Mouse (Mus musculus) left cerebral cortex, postnatal 14 days (tissue): ENCODE measurements around the gene Zfp462. TPM values are rescaled to one million over a fixed set of nuclear protein-coding genes. Genes with fewer than 3 reads are reported as not detected.

Source experiments
- DNase-seq, 2 experiments: peaks; one replicate each; pipeline ENCODE4 v3.0.0; 2021 to 2022; ENCODE audit warnings: low spot score in 2 of 2, mixed read lengths in 1 of 2
- intact Hi-C: fragments of 180-260 bp; cut with DNase I; formaldehyde crosslinking; loops from one replicate; pipeline ENCODE4 v1.15.1; 2025
- total RNA-seq, 2 experiments: library from RNA; stranded (reverse); gene quantifications; 2 replicates each; pipeline ENCODE4 v1.2.3; 2021

The Zfp462 gene
- total RNA-seq, 2 experiments from 2014 or later = 51.4 to 54.4 TPM

DNA sequence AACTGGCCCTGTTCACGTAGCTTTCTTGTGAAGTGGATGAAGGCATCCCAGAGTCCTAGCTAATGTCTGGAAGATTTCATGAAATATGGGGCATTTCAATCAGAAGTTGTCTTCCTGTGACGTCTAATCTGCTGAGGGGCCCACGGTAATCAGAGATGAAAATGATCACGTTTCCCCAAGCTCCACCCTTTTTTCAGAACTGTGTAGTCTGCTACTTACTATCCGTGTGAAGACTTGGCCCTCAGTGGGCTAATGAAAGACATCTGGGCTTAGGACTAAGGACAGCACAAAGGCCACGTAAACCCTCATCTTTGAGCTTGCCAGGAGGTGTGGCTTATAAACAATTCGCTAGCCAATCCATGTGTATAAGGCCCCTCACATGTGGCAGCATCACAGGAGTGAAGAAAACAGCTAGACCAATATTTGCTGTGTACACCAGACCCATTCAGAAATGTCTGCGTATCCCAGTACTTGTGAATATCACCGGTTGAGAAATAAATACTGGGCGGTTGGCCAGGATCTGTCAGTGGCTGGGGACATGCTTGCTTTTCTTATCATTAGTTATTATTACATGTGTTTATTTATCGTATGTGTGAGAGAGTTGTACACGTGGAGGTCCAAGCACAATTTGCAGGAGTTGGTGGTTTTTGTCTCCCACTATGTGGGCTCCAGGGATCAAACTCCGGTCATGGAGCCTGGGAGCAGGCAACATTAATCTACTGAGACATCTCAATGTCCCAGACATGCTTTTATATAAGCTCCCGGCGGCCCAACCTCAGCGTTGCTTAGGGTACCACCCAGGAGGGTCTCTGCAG is 133.3 kb downstream of the Zfp462 start:
- intact Hi-C loops = no loop called here
- DNase-seq = no peak

DNA sequence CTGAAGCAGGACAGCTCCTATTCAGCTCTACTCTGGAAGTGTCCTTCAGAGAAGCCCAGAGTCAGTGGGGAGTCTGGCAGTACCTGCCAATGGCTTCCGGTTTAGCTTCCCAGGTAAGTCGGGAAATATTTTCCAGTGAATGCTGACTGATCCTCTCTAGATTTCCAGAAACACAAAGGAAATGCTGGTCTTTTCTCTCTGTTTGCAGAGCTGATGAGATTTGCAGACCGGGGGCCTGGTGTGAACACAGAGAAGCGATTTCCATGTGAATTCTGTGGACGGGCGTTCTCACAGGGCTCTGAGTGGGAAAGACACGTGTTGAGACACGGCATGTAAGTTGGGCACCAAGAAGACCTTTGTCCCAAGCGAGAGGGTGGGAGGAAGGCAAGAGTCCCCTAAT is 134.2 kb downstream of the Zfp462 start:
- intact Hi-C loops = no loop called here
- no peak for DNase-seq

DNA sequence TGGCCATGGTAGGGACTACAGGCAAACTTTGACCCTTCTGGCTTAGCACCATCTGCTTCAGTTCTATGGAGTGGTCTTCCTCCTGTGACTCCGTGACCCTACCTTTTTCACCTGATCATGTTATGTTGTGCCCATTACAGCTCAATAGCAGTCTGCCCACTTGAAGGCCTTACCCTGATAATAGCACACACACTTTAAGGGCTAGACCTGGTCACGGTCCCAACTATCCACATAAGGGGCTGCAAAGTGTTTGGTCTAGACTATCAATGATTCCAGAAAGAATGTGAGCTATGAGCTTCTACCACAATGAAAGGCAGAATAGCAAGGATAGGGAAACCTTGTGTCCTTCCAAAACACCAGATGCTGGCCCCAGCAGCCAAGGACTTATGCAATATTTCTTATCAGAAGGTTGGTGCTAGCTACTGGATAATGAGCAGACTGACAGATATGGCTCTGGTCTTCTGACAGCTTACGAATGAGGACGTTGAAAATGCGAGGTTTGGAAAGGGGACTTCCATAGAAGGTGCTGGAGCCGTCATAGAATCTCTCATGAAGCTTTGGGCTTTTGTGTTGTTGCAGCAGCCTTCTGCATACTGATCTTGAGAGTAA is 139.3 kb downstream of the Zfp462 start:
- no peak for DNase-seq
- intact Hi-C loops = no loop called here

DNA sequence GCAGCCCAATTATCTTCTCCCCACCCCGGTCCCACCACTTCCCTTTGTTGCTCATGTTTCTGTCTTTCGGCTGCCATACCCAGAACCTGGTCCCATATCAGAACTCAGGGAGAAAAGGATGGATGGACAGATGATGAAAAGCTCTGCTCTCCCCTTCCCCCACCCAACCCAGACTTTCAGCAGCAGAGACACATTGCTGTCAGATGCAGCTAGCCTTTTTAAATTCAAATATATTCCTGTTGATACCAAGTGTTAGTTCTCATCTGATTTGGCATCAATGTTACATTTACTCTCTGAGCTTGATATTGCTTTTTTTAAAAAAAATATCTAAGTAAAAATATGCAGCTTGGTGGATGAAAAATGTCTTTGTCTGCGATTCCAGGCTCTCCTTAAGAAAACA is 143.3 kb downstream of the Zfp462 start:
- intact Hi-C loops = no loop called here
- no peak for DNase-seq

- intact Hi-C loops = no loop called here
- no peak for DNase-seq
These were observed 144.1 kb downstream of the Zfp462 start for GRCm38 (mm10) chr4:55088922-55089321.

GRCm38 (mm10) chr4:55097157-55097556 is 152.3 kb downstream of the Zfp462 start:
- DNase-seq = no peak
- intact Hi-C loops = no loop called here

DNA sequence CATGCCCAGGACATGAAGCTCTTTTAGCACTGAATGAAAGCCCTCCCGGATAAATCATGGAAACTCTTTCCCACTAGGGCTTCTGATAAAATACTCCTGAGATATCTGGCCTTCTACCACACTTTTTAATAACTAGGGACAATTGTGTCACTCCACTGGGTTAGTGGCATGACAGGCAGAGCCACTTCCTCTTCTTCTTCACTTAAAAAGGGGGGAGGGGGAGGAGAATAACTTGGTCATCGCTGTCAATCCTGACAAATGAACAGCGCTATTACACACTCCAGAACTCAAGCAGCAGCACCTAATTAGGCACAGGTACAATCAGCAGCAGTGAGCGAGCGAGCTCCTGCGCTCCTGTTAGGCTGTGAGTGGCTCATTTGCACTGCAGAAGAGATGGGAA is 153.5 kb downstream of the Zfp462 start:
- intact Hi-C loops = no loop called here
- DNase-seq = no peak

DNA sequence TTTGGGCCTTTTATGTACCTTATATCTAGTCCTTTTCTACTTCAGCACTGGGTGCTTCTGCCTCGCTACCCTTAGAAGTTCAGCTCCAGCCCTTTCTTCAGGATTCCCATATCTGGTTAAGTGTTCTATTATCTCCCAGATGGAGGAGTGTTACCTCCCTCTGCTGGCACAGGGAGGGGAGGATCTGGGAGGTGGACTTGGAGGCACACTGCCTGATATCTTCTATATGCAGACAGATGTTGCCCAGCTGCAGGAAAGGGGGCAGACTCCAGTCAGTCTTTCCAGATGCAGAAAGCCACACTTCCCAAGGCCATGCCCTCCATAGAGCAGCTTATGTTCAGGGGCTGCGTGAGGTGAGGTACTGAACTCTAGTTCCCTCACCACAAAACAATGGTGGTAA is 156.0 kb downstream of the Zfp462 start:
- intact Hi-C loops = no loop called here
- no peak for DNase-seq

DNA sequence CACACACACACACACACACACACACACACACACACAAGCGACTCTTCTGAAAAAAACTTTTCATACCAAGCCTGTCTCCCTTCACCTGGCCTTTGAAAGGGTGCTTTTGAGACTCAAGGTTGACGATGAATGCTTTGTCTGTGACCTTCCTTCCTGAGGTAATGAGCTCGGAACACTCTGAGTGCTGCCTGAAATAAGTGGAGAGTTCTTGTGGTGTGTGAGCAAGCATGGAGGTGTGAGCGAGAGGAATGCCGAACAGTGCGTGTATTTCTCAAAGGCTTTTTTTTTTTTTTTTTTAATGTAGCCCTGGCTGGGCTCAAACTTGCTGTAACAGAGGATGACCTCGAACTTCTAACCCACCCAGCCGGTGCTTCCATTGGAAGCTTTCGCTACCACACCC is 156.8 kb downstream of the Zfp462 start:
- DNase-seq = no peak
- intact Hi-C loops = no loop called here

- DNase-seq = no peak
- intact Hi-C loops = no loop called here
These were observed 157.5 kb downstream of the Zfp462 start for GRCm38 (mm10) chr4:55102382-55102781.

DNA sequence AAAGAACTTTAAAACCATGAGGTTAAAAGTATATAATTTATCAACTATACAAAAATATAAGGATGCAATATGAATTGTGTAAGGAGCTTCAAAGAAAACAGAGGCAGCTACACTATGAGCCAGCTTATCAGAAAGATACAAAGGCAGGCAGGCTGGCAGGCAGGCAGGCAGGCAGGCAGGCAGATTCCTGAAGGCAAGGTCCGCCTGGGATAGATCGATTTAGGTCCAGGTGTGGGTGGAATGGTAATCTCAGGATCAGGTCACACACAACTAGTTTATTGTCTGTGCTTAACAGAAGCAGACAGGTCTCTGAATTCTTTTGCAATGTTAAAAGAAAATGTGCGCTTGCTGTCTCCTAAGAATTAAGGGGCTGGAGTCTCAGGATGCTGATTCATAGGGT is 158.7 kb downstream of the Zfp462 start:
- intact Hi-C loops = no loop called here
- DNase-seq = no peak

DNA sequence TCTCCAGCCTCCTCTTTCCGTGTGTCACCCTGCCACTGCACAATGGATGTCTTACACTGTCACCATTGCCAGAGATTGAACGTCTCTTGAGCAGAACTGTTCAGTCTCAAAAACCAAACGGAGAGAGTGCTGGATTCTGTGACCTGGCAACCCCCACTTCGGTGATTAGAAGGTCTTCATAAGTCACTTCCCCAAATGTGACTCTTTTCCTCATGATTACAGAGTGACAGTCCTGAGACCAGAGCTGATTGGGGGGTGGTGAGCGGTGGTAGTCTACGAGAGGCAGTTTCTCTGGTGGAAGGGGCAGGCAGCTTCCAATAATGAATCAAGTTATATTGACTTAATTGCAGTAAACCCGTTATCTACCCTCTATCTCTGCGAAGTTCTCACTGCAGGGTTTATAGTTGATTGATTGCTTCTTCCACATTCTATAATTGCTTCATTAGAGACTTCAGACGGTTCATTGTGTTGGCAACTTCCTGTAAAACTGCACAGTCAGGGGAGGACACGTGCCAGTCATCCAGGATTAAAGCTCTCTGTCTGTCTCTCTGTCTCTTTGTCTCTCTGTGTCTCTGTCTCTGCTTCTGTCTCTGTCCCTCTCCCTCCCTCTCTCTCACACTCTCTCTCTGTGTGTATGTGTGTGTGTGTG is 173.1 kb downstream of the Zfp462 start:
- no peak for DNase-seq
- intact Hi-C loops = no loop called here

- no peak for DNase-seq
- intact Hi-C loops = no loop called here
These were observed 176.3 kb downstream of the Zfp462 start for GRCm38 (mm10) chr4:55121126-55121525.

DNA sequence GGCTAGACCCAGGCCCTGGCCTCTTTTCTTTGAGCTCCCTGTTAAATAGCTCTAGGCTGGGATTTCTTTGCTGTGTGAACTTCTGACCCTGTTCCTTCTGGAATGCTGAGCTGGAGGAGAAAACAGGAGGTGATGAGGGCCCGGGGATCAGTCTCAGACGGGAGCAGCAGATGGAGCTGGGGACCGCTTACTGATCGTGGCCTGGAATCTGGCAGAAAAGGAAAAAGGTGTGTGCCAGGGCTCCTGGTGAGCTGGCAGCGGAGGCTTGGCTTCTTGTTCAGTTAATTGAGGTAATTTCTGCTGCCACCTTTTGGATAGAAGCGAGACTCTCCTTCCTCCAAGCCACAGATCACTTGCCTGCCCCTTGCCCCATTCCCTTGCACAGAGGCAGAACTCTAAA is 177.1 kb downstream of the Zfp462 start:
- no peak for DNase-seq
- intact Hi-C loops = no loop called here

GRCm38 (mm10) chr4:55124126-55124525 is 179.3 kb downstream of the Zfp462 start:
- DNase-seq = no peak
- intact Hi-C loops = no loop called here

- intact Hi-C loops = no loop called here
- peak; percentile 32 to 77 for DNase-seq
These were observed 180.3 kb downstream of the Zfp462 start for GRCm38 (mm10) chr4:55125048-55125737.

GRCm38 (mm10) chr4:55125738-55126054 is 180.8 kb downstream of the Zfp462 start:
- intact Hi-C loops = no loop called here
- no peak for DNase-seq

- no peak for DNase-seq
- intact Hi-C loops = no loop called here
These were observed 182.5 kb downstream of the Zfp462 start for GRCm38 (mm10) chr4:55127228-55127901.

DNA sequence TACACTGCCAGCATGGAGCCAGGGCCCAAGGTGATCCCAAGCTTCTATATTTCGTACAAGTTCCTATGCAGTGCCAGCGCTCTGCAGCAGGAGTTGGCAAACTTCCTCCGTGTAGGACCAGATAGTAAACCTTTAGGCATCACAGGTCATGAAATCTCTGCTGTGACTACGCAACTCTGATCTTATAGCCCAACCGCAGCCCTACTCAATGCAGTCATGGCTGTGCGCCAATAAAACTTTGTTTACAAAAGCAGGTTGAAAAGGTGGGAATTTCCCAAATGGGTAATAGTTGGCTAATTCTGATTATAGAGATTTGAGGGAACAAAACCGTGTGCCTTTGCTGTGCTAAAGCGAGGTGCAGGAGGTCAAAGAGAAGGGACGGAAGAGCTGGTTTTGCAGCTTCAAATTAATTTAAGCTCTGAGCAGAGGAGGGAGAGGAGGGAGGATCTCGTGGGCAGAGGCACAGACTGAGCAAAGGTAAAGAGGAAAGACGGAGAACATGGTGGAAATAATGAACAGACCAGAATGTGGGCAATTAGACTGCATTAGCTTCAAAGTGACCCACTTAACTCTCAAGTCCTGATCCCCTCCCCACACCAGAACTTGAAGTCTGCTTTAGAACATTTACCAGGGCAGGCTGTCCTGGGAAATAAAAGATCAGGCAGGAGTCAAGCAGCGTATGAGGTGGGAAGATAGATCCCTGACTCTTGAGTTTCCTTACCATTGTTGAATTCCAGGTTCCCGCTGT is 183.4 kb downstream of the Zfp462 start:
- DNase-seq = no peak
- intact Hi-C loops = no loop called here
